Mouse (Mus musculus): ENCODE results near the gene Iqcf4. TPM values are rescaled to one million over a fixed set of nuclear protein-coding genes. Genes with fewer than 3 reads are reported as not detected.

Gene Iqcf4
- polyA plus RNA-seq (2014; fragmentation: Illumina TruSeq; extraction: RNeasy Lipid Tissue Mini Kit (QIAGEN cat#74804); ENCODE audit: insufficient read depth, low read depth, low replicate concordance) = not detected

DNA sequence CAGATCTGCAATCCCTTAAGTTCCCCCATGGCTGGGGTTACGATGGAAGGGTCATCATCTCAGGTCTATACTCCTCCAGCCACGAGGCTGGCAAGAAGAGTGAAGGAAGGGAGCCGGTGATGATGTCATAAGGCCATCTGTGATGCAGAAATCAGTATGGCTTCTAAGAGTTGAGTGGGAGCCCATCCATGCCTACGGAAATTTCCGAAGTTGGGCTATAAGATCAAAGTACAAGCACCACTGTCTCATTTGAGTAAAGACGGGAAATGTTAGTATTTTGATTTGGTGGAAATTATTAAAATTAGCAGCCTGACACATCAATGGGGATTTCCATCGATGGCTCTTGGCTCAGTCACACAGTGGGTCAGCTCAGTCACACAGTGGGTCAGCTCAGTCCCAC is at the start of gene Iqcf4:
TSS of gene Iqcf4 (minus strand) at position 101 of the 400 bp plus-strand sequence.

DNA sequence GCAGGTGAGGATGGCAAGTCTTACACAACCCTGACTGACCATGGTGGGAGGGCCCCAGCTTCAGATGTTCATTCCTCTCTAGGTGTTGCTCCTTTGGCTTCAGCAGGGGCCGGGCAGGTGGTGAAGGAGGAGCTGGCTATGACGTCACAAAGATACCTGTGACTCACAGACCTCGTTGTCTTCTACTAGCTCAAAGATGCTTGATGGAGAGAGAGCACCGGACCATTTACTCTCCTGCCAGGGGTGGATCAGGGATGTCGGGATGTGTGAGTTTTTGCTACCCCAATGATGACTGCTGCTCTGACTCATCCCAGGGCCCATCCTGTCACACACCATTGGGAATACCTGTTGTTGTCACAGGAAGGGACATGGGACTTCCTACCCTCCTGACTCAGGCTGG is 9.3 kb downstream of the Iqcf4 start, which contains the start of gene Iqcf3:
TSS of gene Iqcf3 (minus strand) at position 101 of the 400 bp plus-strand sequence.

Other genes starting within 250 kb of the Iqcf4 start
- gene Dusp7, start 202.4 kb downstream of the Iqcf4 start, polyA plus RNA-seq (2014; fragmentation: Illumina TruSeq; extraction: RNeasy Lipid Tissue Mini Kit (QIAGEN cat#74804); ENCODE audit: insufficient read depth, low read depth, low replicate concordance) = 33.2 TPM
- 688 TPM for gene Rpl29, start 141.5 kb downstream of the Iqcf4 start, polyA plus RNA-seq (2014; fragmentation: Illumina TruSeq; extraction: RNeasy Lipid Tissue Mini Kit (QIAGEN cat#74804); ENCODE audit: insufficient read depth, low read depth, low replicate concordance)
- gene Acy1, start 132.7 kb downstream of the Iqcf4 start, polyA plus RNA-seq (2014; fragmentation: Illumina TruSeq; extraction: RNeasy Lipid Tissue Mini Kit (QIAGEN cat#74804); ENCODE audit: insufficient read depth, low read depth, low replicate concordance) = 6.0 TPM
- 37.3 TPM for gene Abhd14b, start 123.5 kb downstream of the Iqcf4 start, polyA plus RNA-seq (2014; fragmentation: Illumina TruSeq; extraction: RNeasy Lipid Tissue Mini Kit (QIAGEN cat#74804); ENCODE audit: insufficient read depth, low read depth, low replicate concordance)
- 18.9 TPM for gene Abhd14a, start 123.3 kb downstream of the Iqcf4 start, polyA plus RNA-seq (2014; fragmentation: Illumina TruSeq; extraction: RNeasy Lipid Tissue Mini Kit (QIAGEN cat#74804); ENCODE audit: insufficient read depth, low read depth, low replicate concordance)
- gene Pcbp4, start 117.7 kb downstream of the Iqcf4 start, polyA plus RNA-seq (2014; fragmentation: Illumina TruSeq; extraction: RNeasy Lipid Tissue Mini Kit (QIAGEN cat#74804); ENCODE audit: insufficient read depth, low read depth, low replicate concordance) = 19.3 TPM
- gene Gpr62, start 105.1 kb downstream of the Iqcf4 start, polyA plus RNA-seq (2014; fragmentation: Illumina TruSeq; extraction: RNeasy Lipid Tissue Mini Kit (QIAGEN cat#74804); ENCODE audit: insufficient read depth, low read depth, low replicate concordance) = 0.11 TPM
- gene Rrp9, start 95.0 kb downstream of the Iqcf4 start, polyA plus RNA-seq (2014; fragmentation: Illumina TruSeq; extraction: RNeasy Lipid Tissue Mini Kit (QIAGEN cat#74804); ENCODE audit: insufficient read depth, low read depth, low replicate concordance) = 22.2 TPM
- gene Parp3, start 94.0 kb downstream of the Iqcf4 start, polyA plus RNA-seq (2014; fragmentation: Illumina TruSeq; extraction: RNeasy Lipid Tissue Mini Kit (QIAGEN cat#74804); ENCODE audit: insufficient read depth, low read depth, low replicate concordance) = 21.9 TPM
- not detected for gene Iqcf1, start 71.0 kb downstream of the Iqcf4 start, polyA plus RNA-seq (2014; fragmentation: Illumina TruSeq; extraction: RNeasy Lipid Tissue Mini Kit (QIAGEN cat#74804); ENCODE audit: insufficient read depth, low read depth, low replicate concordance)
- gene Iqcf5, start 56.4 kb downstream of the Iqcf4 start, polyA plus RNA-seq (2014; fragmentation: Illumina TruSeq; extraction: RNeasy Lipid Tissue Mini Kit (QIAGEN cat#74804); ENCODE audit: insufficient read depth, low read depth, low replicate concordance) = not detected
- not detected for gene Iqcf3, start 9.4 kb downstream of the Iqcf4 start, polyA plus RNA-seq (2014; fragmentation: Illumina TruSeq; extraction: RNeasy Lipid Tissue Mini Kit (QIAGEN cat#74804); ENCODE audit: insufficient read depth, low read depth, low replicate concordance)
- gene Iqcf6, start 55.6 kb upstream of the Iqcf4 start, polyA plus RNA-seq (2014; fragmentation: Illumina TruSeq; extraction: RNeasy Lipid Tissue Mini Kit (QIAGEN cat#74804); ENCODE audit: insufficient read depth, low read depth, low replicate concordance) = not detected
- not detected for gene Grm2, start 85.1 kb upstream of the Iqcf4 start, polyA plus RNA-seq (2014; fragmentation: Illumina TruSeq; extraction: RNeasy Lipid Tissue Mini Kit (QIAGEN cat#74804); ENCODE audit: insufficient read depth, low read depth, low replicate concordance)
- gene Tex264, start 114.9 kb upstream of the Iqcf4 start, polyA plus RNA-seq (2014; fragmentation: Illumina TruSeq; extraction: RNeasy Lipid Tissue Mini Kit (QIAGEN cat#74804); ENCODE audit: insufficient read depth, low read depth, low replicate concordance) = 59.3 TPM
- 3.0 TPM for gene Rad54l2, start 218.2 kb upstream of the Iqcf4 start, polyA plus RNA-seq (2014; fragmentation: Illumina TruSeq; extraction: RNeasy Lipid Tissue Mini Kit (QIAGEN cat#74804); ENCODE audit: insufficient read depth, low read depth, low replicate concordance)